Mouse (Mus musculus): ENCODE data around the gene Syk. TPM values are rescaled to one million over a fixed set of nuclear protein-coding genes. Genes with fewer than 3 reads are reported as not detected.

Gene Syk
- total and polyA plus RNA-seq, 3 experiments = 0.22 TPM; not detected in 2

DNA sequence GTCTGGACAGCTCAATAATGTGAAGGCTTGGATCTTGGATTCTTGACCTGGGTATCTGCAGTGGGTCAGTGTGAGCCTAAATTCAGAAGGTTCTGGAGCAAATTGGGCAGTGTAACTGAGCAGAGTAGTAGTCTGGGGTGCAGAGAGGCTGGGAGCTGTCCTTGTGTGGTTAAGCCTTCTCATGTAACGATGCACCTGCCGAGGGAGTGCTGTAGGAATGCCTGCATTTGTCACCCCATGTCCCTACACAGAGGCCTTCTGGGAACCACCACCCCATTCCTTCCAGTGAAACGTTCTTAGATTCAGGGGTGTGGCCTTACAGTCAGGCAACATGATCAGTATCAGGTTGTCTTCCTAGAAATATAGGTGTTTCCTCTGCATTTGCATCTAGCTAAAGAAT is 30.3 kb downstream of the Syk start:
- H3K36me3 ChIP-seq (replicated peaks) = no peaks in the 10 kb centered on the region
- H3K4me1 ChIP-seq (ENCODE audit: insufficient read depth, low read depth, low read length) = no peaks in the 10 kb centered on the region
- no peak overlapping the region for H3K4me3 ChIP-seq (ENCODE audit: low read depth, low read length)
- no peaks in the 10 kb centered on the region for H3K27me3 ChIP-seq (ENCODE audit: insufficient read depth, low read length)
- ATAC-seq (ENCODE audit: extremely low read depth, insufficient number of reproducible peaks, low FRiP score, poor library complexity, severe bottlenecking) = no peak
- peaks cover 82% of the 10 kb centered on the region for H3K9me3 ChIP-seq (replicated peaks)
- no peak for DNase-seq (ENCODE audit: low spot score)
- TF ChIP-seq POLR2AphosphoS5 (IDR thresholded peaks at IDR 0.05; ENCODE audit: insufficient replicate concordance, low read depth, low read length) (no peak), TAL1 (conservative IDR thresholded peaks at IDR 0.05; ENCODE audit: low read depth, low read length) (no peak), CTCF (IDR thresholded peaks at IDR 0.05; ENCODE audit: low read depth, low read length) (no peak), GATA1 (IDR thresholded peaks at IDR 0.05; ENCODE audit: borderline replicate concordance, low read length) (no peak), GATA2 (IDR thresholded peaks at IDR 0.05; ENCODE audit: borderline replicate concordance, low read depth, low read length) (no peak)

DNA sequence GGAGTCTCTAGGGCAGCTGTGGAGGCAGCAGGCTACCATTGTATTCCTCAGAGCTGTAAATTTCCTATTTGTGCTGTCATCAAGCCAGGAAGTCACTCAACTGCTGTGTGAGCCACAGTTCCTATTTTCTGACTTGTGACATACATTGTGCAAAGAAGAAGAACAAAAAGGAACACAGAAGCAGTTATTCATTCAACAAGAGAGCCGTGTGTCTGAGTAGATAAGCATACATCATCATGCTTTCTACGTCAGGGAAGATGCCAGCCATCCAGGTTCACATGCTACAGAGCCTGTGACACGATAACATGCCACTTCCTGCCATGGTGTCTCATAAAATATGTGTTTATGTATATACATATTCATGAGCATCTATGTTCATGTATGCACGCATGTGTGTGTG is 32.1 kb downstream of the Syk start:
- DNase-seq (ENCODE audit: low spot score) (no peak), ATAC-seq (ENCODE audit: extremely low read depth, insufficient number of reproducible peaks, low FRiP score, poor library complexity, severe bottlenecking) (no peak)
- no peaks in the 10 kb centered on the region for H3K4me1 ChIP-seq (ENCODE audit: insufficient read depth, low read depth, low read length)

DNA sequence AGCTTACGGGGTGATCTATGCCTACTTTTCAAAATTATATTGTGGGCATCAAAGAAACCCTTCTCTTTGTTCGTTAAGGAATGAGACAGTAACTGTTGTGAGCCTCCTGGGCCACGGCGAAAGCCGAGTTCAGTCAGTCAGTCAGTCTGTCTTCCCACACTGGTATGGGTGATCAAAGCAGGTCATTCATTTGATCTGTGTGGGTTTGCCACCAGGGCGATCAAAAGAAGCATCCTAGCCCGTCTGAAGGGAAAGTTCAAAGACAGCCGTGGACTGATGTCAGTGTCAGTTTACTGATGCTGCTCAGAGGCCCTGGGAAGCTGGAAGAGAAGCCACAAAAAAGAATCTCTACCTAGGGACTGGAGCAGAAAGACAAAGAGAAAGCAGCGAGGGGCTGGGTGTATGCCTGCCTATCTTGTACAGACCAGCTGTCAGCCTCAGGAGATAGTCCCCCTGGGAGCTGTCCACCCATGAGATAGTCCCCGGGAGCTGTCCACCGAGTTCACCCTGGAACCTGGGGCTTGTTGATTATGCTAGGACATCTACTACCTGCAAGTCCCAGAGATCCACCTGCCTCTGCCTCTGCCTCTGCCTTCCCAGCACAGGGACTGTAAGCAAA is 34.2 kb downstream of the Syk start:
- TF ChIP-seq TAL1 (conservative IDR thresholded peaks at IDR 0.05; ENCODE audit: low read depth, low read length) (no peak), GATA2 (IDR thresholded peaks at IDR 0.05; ENCODE audit: borderline replicate concordance, low read depth, low read length) (no peak), CTCF (IDR thresholded peaks at IDR 0.05; ENCODE audit: low read depth, low read length) (no peak), GATA1 (IDR thresholded peaks at IDR 0.05; ENCODE audit: borderline replicate concordance, low read length) (no peak), POLR2AphosphoS5 (IDR thresholded peaks at IDR 0.05; ENCODE audit: insufficient replicate concordance, low read depth, low read length) (no peak)
- DNase-seq (ENCODE audit: low spot score) = no peak
- no peaks in the 10 kb centered on the region for H3K36me3 ChIP-seq (replicated peaks)
- H3K4me3 ChIP-seq (ENCODE audit: low read depth, low read length) = no peak overlapping the region
- H3K27me3 ChIP-seq (ENCODE audit: insufficient read depth, low read length) = no peaks in the 10 kb centered on the region
- ATAC-seq (ENCODE audit: extremely low read depth, insufficient number of reproducible peaks, low FRiP score, poor library complexity, severe bottlenecking) = no peak
- no peaks in the 10 kb centered on the region for H3K4me1 ChIP-seq (ENCODE audit: insufficient read depth, low read depth, low read length)
- H3K9me3 ChIP-seq (replicated peaks) = peaks cover 83% of the 10 kb centered on the region

More for the DNA sequence above, 32.1 kb downstream of the Syk start:
- Histone ChIP-seq H3K4me3 (ENCODE audit: low read depth, low read length) (no peak overlapping the region), H3K36me3 (replicated peaks) (no peaks in the 10 kb centered on the region), H3K9me3 (replicated peaks) (peaks cover 82% of the 10 kb centered on the region), H3K27me3 (ENCODE audit: insufficient read depth, low read length) (no peaks in the 10 kb centered on the region)
- TF ChIP-seq TAL1 (conservative IDR thresholded peaks at IDR 0.05; ENCODE audit: low read depth, low read length) (no peak), GATA1 (IDR thresholded peaks at IDR 0.05; ENCODE audit: borderline replicate concordance, low read length) (no peak), POLR2AphosphoS5 (IDR thresholded peaks at IDR 0.05; ENCODE audit: insufficient replicate concordance, low read depth, low read length) (no peak), CTCF (IDR thresholded peaks at IDR 0.05; ENCODE audit: low read depth, low read length) (no peak), GATA2 (IDR thresholded peaks at IDR 0.05; ENCODE audit: borderline replicate concordance, low read depth, low read length) (no peak)

DNA sequence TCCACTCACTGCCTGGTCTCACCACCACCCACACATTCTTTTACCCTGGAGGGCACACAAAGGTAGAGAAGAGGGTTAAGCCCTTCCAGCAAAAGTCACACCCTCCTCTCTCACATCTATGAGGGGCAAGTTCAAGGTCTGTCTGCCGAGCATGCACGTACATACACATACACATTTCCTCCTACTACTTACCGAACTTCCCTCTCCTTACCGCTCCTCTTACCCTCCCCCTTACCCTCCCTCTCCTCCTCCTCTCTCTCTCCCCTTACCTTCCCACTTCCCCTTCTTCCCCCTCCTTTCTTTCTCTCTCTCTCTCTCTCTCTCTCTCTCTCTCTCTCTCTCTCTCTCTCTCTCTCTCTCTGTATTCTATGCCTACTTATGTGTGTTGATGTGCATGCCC is 35.6 kb downstream of the Syk start:
- no peak for ATAC-seq (ENCODE audit: extremely low read depth, insufficient number of reproducible peaks, low FRiP score, poor library complexity, severe bottlenecking)
- H3K4me1 ChIP-seq (ENCODE audit: insufficient read depth, low read depth, low read length) = no peaks in the 10 kb centered on the region
- H3K4me3 ChIP-seq (ENCODE audit: low read depth, low read length) = no peak overlapping the region
- H3K9me3 ChIP-seq (replicated peaks) = peaks cover 82% of the 10 kb centered on the region
- DNase-seq (ENCODE audit: low spot score) = no peak
- H3K36me3 ChIP-seq (replicated peaks) = no peaks in the 10 kb centered on the region
- no peaks in the 10 kb centered on the region for H3K27me3 ChIP-seq (ENCODE audit: insufficient read depth, low read length)
- TF ChIP-seq TAL1 (conservative IDR thresholded peaks at IDR 0.05; ENCODE audit: low read depth, low read length) = no peak
- no peak for TF ChIP-seq GATA1 (IDR thresholded peaks at IDR 0.05; ENCODE audit: borderline replicate concordance, low read length)
- no peak for TF ChIP-seq CTCF (IDR thresholded peaks at IDR 0.05; ENCODE audit: low read depth, low read length)
- TF ChIP-seq GATA2 (IDR thresholded peaks at IDR 0.05; ENCODE audit: borderline replicate concordance, low read depth, low read length) = no peak
- TF ChIP-seq POLR2AphosphoS5 (IDR thresholded peaks at IDR 0.05; ENCODE audit: insufficient replicate concordance, low read depth, low read length) = no peak

DNA sequence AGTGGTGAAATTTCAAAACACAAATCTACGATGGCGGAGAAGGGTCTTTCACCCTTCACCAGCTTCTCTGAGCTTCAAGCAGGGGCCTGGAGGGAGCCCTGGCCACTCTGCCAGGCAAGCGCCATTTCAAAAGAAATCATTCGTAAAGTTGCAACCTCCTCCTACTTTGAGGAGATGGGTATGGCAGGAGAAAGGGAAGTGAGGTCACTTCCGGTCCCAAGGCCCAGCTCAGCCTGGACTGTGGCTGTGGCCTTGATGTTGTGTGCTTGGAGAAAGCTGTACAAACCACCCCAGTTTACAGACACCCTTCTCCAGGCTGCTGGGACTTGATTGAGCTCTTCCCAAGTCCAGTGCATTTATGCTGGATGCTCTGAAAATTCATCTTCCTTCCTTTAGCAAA is 36.5 kb downstream of the Syk start:
- ATAC-seq (ENCODE audit: extremely low read depth, insufficient number of reproducible peaks, low FRiP score, poor library complexity, severe bottlenecking) (no peak), DNase-seq (ENCODE audit: low spot score) (no peak)
- Histone ChIP-seq H3K4me1 (ENCODE audit: insufficient read depth, low read depth, low read length) (no peaks in the 10 kb centered on the region), H3K9me3 (replicated peaks) (peaks cover 85% of the 10 kb centered on the region), H3K36me3 (replicated peaks) (no peaks in the 10 kb centered on the region), H3K4me3 (ENCODE audit: low read depth, low read length) (no peak overlapping the region), H3K27me3 (ENCODE audit: insufficient read depth, low read length) (no peaks in the 10 kb centered on the region)
- TF ChIP-seq POLR2AphosphoS5 (IDR thresholded peaks at IDR 0.05; ENCODE audit: insufficient replicate concordance, low read depth, low read length) (no peak), CTCF (IDR thresholded peaks at IDR 0.05; ENCODE audit: low read depth, low read length) (no peak), GATA2 (IDR thresholded peaks at IDR 0.05; ENCODE audit: borderline replicate concordance, low read depth, low read length) (no peak)

DNA sequence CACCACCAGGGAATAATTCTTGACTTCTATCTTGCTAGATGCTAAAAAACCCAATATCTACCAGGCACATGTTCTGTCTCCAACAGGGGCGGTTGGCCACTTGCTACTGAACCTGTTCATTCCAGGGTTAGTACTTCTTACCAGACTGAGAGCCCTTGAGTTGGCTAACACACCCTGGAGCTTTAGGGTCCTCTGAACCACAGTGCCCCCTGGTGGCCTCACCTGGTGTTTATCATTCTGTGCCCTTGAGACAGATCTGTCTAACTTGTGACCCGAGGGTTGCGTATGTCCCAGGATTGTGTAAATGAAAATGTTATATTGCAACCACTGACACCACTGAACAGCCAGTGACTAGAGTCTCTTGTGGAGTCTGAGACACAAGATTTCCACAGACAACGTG is 41.1 kb downstream of the Syk start:
- no peaks in the 10 kb centered on the region for H3K36me3 ChIP-seq (replicated peaks)
- DNase-seq (ENCODE audit: low spot score) (no peak), ATAC-seq (ENCODE audit: extremely low read depth, insufficient number of reproducible peaks, low FRiP score, poor library complexity, severe bottlenecking) (no peak)
- H3K4me3 ChIP-seq (ENCODE audit: low read depth, low read length) = no peak overlapping the region
- TF ChIP-seq GATA1 (IDR thresholded peaks at IDR 0.05; ENCODE audit: borderline replicate concordance, low read length) = no peak
- peaks cover 80% of the 10 kb centered on the region for H3K9me3 ChIP-seq (replicated peaks)
- H3K27me3 ChIP-seq (ENCODE audit: insufficient read depth, low read length) = 0 out of 2 replicates have a peak, but pooled peaks cover 2% of the 10 kb centered on the region
- no peaks in the 10 kb centered on the region for H3K4me1 ChIP-seq (ENCODE audit: insufficient read depth, low read depth, low read length)

DNA sequence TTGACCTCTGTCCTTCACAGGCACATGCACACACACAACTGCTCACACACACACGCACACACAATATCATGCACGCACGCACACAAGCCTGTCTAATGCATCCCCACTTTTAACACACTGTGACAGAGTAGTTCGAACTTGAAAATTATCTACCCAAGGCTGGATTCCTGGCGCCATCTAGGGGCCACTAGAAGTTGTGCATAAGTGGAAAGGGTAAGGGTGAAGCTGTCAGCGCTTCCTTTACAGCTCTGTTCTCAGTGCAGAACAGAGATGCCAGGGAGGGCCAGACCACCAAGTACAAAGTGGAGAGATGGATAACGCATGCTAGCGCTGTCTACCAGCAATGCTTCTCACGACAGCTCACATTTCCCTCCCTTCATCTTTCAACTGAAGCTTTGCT is 45.6 kb downstream of the Syk start:
- H3K4me1 ChIP-seq (ENCODE audit: insufficient read depth, low read depth, low read length) = no peaks in the 10 kb centered on the region
- H3K36me3 ChIP-seq (replicated peaks) = no peaks in the 10 kb centered on the region
- no peak for DNase-seq (ENCODE audit: low spot score)
- ATAC-seq (ENCODE audit: extremely low read depth, insufficient number of reproducible peaks, low FRiP score, poor library complexity, severe bottlenecking) = no peak
- H3K27me3 ChIP-seq (ENCODE audit: insufficient read depth, low read length) = 0 out of 2 replicates have a peak, but pooled peaks cover 2% of the 10 kb centered on the region
- no peak overlapping the region for H3K4me3 ChIP-seq (ENCODE audit: low read depth, low read length)
- peaks cover 82% of the 10 kb centered on the region for H3K9me3 ChIP-seq (replicated peaks)
- TF ChIP-seq GATA2 (IDR thresholded peaks at IDR 0.05; ENCODE audit: borderline replicate concordance, low read depth, low read length) = no peak
- no peak for TF ChIP-seq TAL1 (conservative IDR thresholded peaks at IDR 0.05; ENCODE audit: low read depth, low read length)
- no peak for TF ChIP-seq GATA1 (IDR thresholded peaks at IDR 0.05; ENCODE audit: borderline replicate concordance, low read length)
- TF ChIP-seq CTCF (IDR thresholded peaks at IDR 0.05; ENCODE audit: low read depth, low read length) = no peak
- TF ChIP-seq POLR2AphosphoS5 (IDR thresholded peaks at IDR 0.05; ENCODE audit: insufficient replicate concordance, low read depth, low read length) = no peak
